Mouse (Mus musculus): ENCODE data around the gene Vmn2r120.
"Not testable (repeated sequence)": the region's sequence is repeated elsewhere in the genome, so short reads cannot be mapped to it uniquely, and the experiment has no call there.

Gene Vmn2r120

DNA sequence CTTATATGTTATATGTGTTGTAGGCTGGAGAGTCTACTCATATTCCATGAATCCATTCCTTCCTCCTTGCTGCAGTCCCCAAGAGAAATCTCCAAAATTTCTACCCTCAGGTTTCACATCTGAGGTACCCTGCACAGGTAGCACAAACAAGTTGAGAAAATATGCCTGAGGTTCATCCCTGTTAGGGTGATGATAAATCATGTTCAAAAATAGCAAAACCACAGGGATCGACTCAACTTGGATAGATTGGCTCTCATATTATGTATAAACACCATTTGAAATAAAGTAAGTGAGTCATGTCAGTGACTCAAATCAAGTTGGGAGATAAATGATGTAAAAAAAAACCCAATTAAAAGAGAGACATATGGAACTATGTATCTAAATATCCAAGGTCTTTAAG is at the start of gene Vmn2r120:
Vmn2r120 (minus strand) TSS at position 101 of the 400 bp plus-strand sequence.
- DNase-seq = no peak

GRCm38 (mm10) chr17:57587273-57587672 is 42.0 kb upstream of the Vmn2r120 start:
- DNase-seq = not testable (repeated sequence)

GRCm38 (mm10) chr17:57574075-57574705 is 28.9 kb upstream of the Vmn2r120 start:
- no peak for DNase-seq
